Mouse (Mus musculus) limb, embryonic 14.5 days (tissue): ENCODE results near the gene Oxsr1. TPM values are rescaled to one million over a fixed set of nuclear protein-coding genes. Genes with fewer than 3 reads are reported as not detected.
"Not testable (repeated sequence)": the region's sequence is repeated elsewhere in the genome, so short reads cannot be mapped to it uniquely, and the experiment has no call there.

Experiments
- ATAC-seq: fragments of 200-750 bp; cut with Nextera tagmentation; 2 replicates; pipeline ENCODE4 v1.8.0; 2017; ENCODE audit warnings: low read depth, moderate number of reproducible peaks, moderate TSS enrichment; ENCODE audit not compliant: low FRiP score
- DNase-seq: peaks from one replicate; pipeline ENCODE4 v3.0.0-alpha.2; 2015; ENCODE audit warnings: low spot score
- H3K27ac ChIP-seq: fragments of 300-500 bp; sonication (generic); replicated peaks from 2 replicates; pipeline ENCODE4 v1.5.1; 2014; ENCODE audit warnings: low read depth, mild to moderate bottlenecking, low read length, moderate library complexity, mixed read lengths
- H3K27me3 ChIP-seq: fragments of 300-500 bp; sonication (generic); 2 replicates; pipeline ENCODE4 v1.6.1; 2014; ENCODE audit warnings: low read length, mixed read lengths; ENCODE audit not compliant: control insufficient read depth, insufficient read depth
- H3K36me3 ChIP-seq: fragments of 300-500 bp; sonication (generic); 2 replicates; pipeline ENCODE4 v1.6.1; 2014; ENCODE audit warnings: mild to moderate bottlenecking, low read length, moderate library complexity, mixed read lengths; ENCODE audit not compliant: control insufficient read depth, insufficient read depth
- H3K4me1 ChIP-seq: fragments of 300-500 bp; sonication (generic); 2 replicates; pipeline ENCODE4 v1.6.1; 2014; ENCODE audit warnings: antibody characterized with exemption, low read length, mixed read lengths; ENCODE audit not compliant: control insufficient read depth, insufficient read depth
- H3K4me2 ChIP-seq: fragments of 300-500 bp; sonication (generic); replicated peaks from 2 replicates; pipeline ENCODE4 v1.6.1; 2014; ENCODE audit warnings: low read depth, mild to moderate bottlenecking, low read length, moderate library complexity; ENCODE audit not compliant: severe bottlenecking
- H3K4me3 ChIP-seq: fragments of 300-500 bp; sonication (generic); replicated peaks from 2 replicates; pipeline ENCODE4 v1.5.1; 2014; ENCODE audit warnings: low read length
- H3K9ac ChIP-seq: fragments of 300-500 bp; sonication (generic); 2 replicates; pipeline ENCODE4 v1.6.1; 2014; ENCODE audit warnings: mild to moderate bottlenecking, low read depth, low read length, moderate library complexity; ENCODE audit not compliant: severe bottlenecking
- H3K9me3 ChIP-seq: fragments of 300-500 bp; sonication (generic); 2 replicates; pipeline ENCODE4 v1.6.1; 2016; ENCODE audit warnings: low read length; ENCODE audit not compliant: control insufficient read depth
- POLR2A ChIP-seq: fragments of 200-500 bp; IDR thresholded peaks from 2 replicates; pipeline ENCODE4 v1.8.0; 2012; ENCODE audit warnings: inconsistent platforms, mild to moderate bottlenecking, moderate library complexity, borderline replicate concordance; ENCODE audit not compliant: insufficient read depth, insufficient read length; ENCODE audit errors: extremely low read depth
- WGBS: fragments of 180-500 bp; shearing (Covaris S2); extraction: QIAGEN DNeasy Blood & Tissue Kit; methylation state at CpG from one replicate; pipeline ENCODE4 v1.1.7; 2014; 5-methylcytosine and 5-hydroxymethylcytosine counted together
- polyA plus RNA-seq, 2 experiments: library from polyadenylated mRNA; depleted of rRNA in 1 of 2; stranded (reverse) in 1 of 2; unstranded in 1 of 2; fragments of >200 nt; fragmentation: Nextera tagmentation in 1 of 2; extraction: Ambion mirVana in 1 of 2; gene quantifications; 2 replicates each; pipeline versions ENCODE4 v1.2.1 to v1.2.3; 2012 to 2014

Gene Oxsr1
- polyA plus RNA-seq, 2 experiments: 16.0 to 35.4 TPM

GRCm38 (mm10) chr9:119271496-119271895 lies 50.7 kb downstream of the Oxsr1 start:
- H3K9me3 ChIP-seq: no peaks in the 10 kb centered on the region

DNA sequence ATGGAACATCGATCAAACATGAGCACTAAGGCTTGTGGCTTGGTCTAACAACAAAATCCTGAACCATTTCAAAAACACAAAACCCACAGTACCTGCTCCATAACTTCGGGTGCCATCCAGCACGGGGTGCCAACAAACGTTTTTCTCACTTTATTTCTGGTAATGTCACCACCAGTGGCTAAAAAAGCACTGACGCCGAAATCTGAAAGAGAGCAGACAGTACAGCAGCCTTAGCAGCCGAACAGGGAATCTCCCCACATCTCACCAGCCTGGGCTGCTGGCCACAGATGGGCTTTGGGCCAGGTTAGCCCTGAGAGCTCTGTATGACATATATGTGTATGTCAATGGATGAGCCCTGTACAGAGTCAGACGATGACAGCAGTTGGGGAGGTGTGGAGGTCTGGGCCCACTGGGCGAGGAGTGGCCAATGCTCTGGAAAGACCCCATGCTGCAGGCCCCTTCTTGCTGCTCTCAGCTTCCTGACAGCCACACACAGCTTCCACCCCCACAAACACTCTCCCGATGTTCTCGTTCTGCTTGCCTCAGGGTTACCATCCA lies 53.6 kb downstream of the Oxsr1 start:
- no peak for ATAC-seq
- Histone ChIP-seq H3K27me3 (no peaks in the 10 kb centered on the region), H3K27ac (no peak overlapping the region), H3K4me3 (no peak overlapping the region), H3K4me2 (no peak overlapping the region), H3K36me3 (peaks cover 25% of the 10 kb centered on the region), H3K9me3 (no peaks in the 10 kb centered on the region), H3K9ac (no peak overlapping the region), H3K4me1 (no peaks in the 10 kb centered on the region)
- WGBS: 87% methylated on average over 11 of the region's 11 CpGs
- no peak for DNase-seq
- TF ChIP-seq POLR2A: no peak

More at GRCm38 (mm10) chr9:119271496-119271895, 50.7 kb downstream of the Oxsr1 start:
- 84% methylated on average over 4 of the region's 4 CpGs for WGBS
- peaks cover 10% of the 10 kb centered on the region for H3K36me3 ChIP-seq
- no peak overlapping the region for H3K9ac ChIP-seq
- ATAC-seq: no peak
- no peak for TF ChIP-seq POLR2A
- H3K4me2 ChIP-seq: no peak overlapping the region
- no peaks in the 10 kb centered on the region for H3K4me1 ChIP-seq
- no peak for DNase-seq
- H3K27ac ChIP-seq: no peak overlapping the region
- no peak overlapping the region for H3K4me3 ChIP-seq
- H3K27me3 ChIP-seq: no peaks in the 10 kb centered on the region

- no peak overlapping the region for H3K4me3 ChIP-seq
- H3K4me2 ChIP-seq: no peak overlapping the region
- H3K36me3 ChIP-seq: peaks cover 27% of the 10 kb centered on the region
- WGBS: 89% methylated on average over 6 of the region's 6 CpGs
- H3K9ac ChIP-seq: no peak overlapping the region
- TF ChIP-seq POLR2A: no peak
- no peak overlapping the region for H3K27ac ChIP-seq
- DNase-seq: no peak
- H3K9me3 ChIP-seq: no peaks in the 10 kb centered on the region
- H3K4me1 ChIP-seq: no peaks in the 10 kb centered on the region
- ATAC-seq: no peak
- no peaks in the 10 kb centered on the region for H3K27me3 ChIP-seq
Observed at GRCm38 (mm10) chr9:119268120-119268519, 54.1 kb downstream of the Oxsr1 start.

DNA sequence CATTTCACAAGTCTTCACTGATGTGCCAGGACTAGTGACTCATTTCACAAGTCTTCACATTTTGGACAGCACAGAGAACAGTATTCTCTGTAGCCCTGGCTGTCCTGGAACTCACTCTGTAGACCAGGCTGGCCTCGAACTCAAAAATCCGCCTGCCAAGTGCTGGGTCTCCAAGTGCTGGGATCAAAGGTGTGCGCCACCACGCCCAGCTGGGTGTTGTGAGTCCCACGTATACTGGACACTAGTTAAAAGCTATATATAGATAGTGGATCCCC lies 56.2 kb downstream of the Oxsr1 start:
- not testable (repeated sequence) for H3K4me1 ChIP-seq, H3K27ac ChIP-seq, ATAC-seq, H3K4me3 ChIP-seq, H3K9ac ChIP-seq, H3K27me3 ChIP-seq, DNase-seq, H3K9me3 ChIP-seq, H3K4me2 ChIP-seq
- WGBS: 93% methylated on average over 5 of the region's 5 CpGs
- peaks cover 39% of the 10 kb centered on the region for H3K36me3 ChIP-seq

DNA sequence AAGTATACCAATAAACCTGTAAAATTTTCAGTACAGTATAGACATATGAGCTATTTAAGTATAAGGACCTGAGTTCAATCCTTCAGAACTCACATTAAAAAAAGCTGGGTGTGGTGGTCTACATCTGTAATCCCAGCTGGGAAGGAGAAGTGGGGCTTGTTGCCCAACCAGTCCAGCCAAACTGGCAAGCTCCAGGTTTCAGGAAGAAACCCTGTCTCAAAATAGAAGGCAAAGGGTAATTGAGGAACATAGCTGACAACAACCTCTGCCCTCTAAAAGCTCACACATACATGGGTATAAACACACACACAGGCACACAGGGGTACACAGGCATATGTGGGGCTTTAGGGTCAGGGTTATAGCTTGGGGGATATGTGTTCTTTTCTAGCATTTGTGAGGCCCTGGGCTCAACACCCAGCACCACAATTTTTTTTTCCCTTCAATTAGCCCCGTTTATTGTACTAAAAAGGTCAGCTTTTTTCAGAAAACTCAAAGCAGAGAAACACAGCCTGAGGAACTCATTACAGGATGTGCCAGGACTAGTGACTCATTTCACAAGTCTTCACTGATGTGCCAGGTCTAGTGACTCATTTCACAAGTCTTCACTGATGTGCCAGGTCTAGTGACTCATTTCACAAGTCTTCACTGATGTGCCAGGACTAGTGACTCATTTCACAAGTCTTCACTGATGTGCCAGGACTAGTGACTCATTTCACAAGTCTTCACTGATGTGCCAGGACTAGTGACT lies 56.7 kb downstream of the Oxsr1 start:
- H3K4me1 ChIP-seq, H3K4me3 ChIP-seq, H3K4me2 ChIP-seq, H3K9me3 ChIP-seq, H3K9ac ChIP-seq, DNase-seq, ATAC-seq, H3K27me3 ChIP-seq, H3K27ac ChIP-seq: not testable (repeated sequence)
- peaks cover 40% of the 10 kb centered on the region for H3K36me3 ChIP-seq
- WGBS: 68% methylated on average over 1 of the region's 1 CpGs
